Mouse (Mus musculus): ENCODE results near the gene Fam3a. TPM values are rescaled to one million over a fixed set of nuclear protein-coding genes. Genes with fewer than 3 reads are reported as not detected.

Gene Fam3a
- polyA plus RNA-seq (2012): 5.6 and 7.3 TPM in 2 replicates

- no peak for TF ChIP-seq GATA1 (IDR thresholded peaks at IDR 0.05; ENCODE audit: low read length)
Measured at GRCm38 (mm10) chrX:74392535-74393443, at the start of gene Fam3a, which contains the start of gene Ikbkg. TSS of gene Fam3a (minus strand) at chrX:74393272. TSS of gene Ikbkg (plus strand) at chrX:74393290.

- no peak for TF ChIP-seq GATA1 (IDR thresholded peaks at IDR 0.05; ENCODE audit: low read length)
Measured at GRCm38 (mm10) chrX:74429290-74429821, 36.3 kb upstream of the Fam3a start.

GRCm38 (mm10) chrX:74428826-74429276 lies 35.8 kb upstream of the Fam3a start, which contains the start of gene G6pdx:
TSS of gene G6pdx (minus strand) at chrX:74429194.
- no peak for TF ChIP-seq GATA1 (IDR thresholded peaks at IDR 0.05; ENCODE audit: low read length)

- TF ChIP-seq GATA1 (IDR thresholded peaks at IDR 0.05; ENCODE audit: low read length): no peak
Measured at GRCm38 (mm10) chrX:74428146-74428825, 35.2 kb upstream of the Fam3a start.

GRCm38 (mm10) chrX:74427116-74427515 lies 34.0 kb upstream of the Fam3a start:
- no peak for TF ChIP-seq GATA1 (IDR thresholded peaks at IDR 0.05; ENCODE audit: low read length)

- no peak for TF ChIP-seq GATA1 (IDR thresholded peaks at IDR 0.05; ENCODE audit: low read length)
Measured at GRCm38 (mm10) chrX:74426256-74426655, 33.2 kb upstream of the Fam3a start.

- TF ChIP-seq GATA1 (IDR thresholded peaks at IDR 0.05; ENCODE audit: low read length): no peak
Measured at GRCm38 (mm10) chrX:74425195-74425594, 32.1 kb upstream of the Fam3a start.

- no peak for TF ChIP-seq GATA1 (IDR thresholded peaks at IDR 0.05; ENCODE audit: low read length)
Measured at GRCm38 (mm10) chrX:74424443-74424842, 31.4 kb upstream of the Fam3a start.

GRCm38 (mm10) chrX:74413377-74413776 lies 20.3 kb upstream of the Fam3a start:
- no peak for TF ChIP-seq GATA1 (IDR thresholded peaks at IDR 0.05; ENCODE audit: low read length)

GRCm38 (mm10) chrX:74408340-74408739 lies 15.3 kb upstream of the Fam3a start:
- TF ChIP-seq GATA1 (IDR thresholded peaks at IDR 0.05; ENCODE audit: low read length): no peak

- TF ChIP-seq GATA1 (IDR thresholded peaks at IDR 0.05; ENCODE audit: low read length): no peak
Measured at GRCm38 (mm10) chrX:74400136-74400535, 7.1 kb upstream of the Fam3a start.

- TF ChIP-seq GATA1 (IDR thresholded peaks at IDR 0.05; ENCODE audit: low read length): no peak
Measured at GRCm38 (mm10) chrX:74388153-74388552, 4.9 kb downstream of the Fam3a start.

GRCm38 (mm10) chrX:74384451-74384850 lies 8.6 kb downstream of the Fam3a start:
- no peak for TF ChIP-seq GATA1 (IDR thresholded peaks at IDR 0.05; ENCODE audit: low read length)

GRCm38 (mm10) chrX:74372888-74373549 lies 20.1 kb downstream of the Fam3a start, which contains the start of the genes Ubl4a and Slc10a3:
TSS of gene Ubl4a (minus strand) at chrX:74373218.
TSS of gene Slc10a3 (minus strand) at chrX:74373349.
- TF ChIP-seq GATA1 (IDR thresholded peaks at IDR 0.05; ENCODE audit: low read length): no peak

GRCm38 (mm10) chrX:74368209-74368909 lies 24.7 kb downstream of the Fam3a start:
- TF ChIP-seq GATA1 (IDR thresholded peaks at IDR 0.05; ENCODE audit: low read length): no peak

Measured in G1E-ER4 (cell line).